Mouse (Mus musculus) bone marrow, adult 2 months (tissue): Measurements from ENCODE around the gene Stoml3. TPM values are rescaled to one million over a fixed set of nuclear protein-coding genes. Genes with fewer than 3 reads are reported as not detected.

Experiments used
- H3K27ac ChIP-seq: fragments of 200-500 bp; 2 replicates; pipeline ENCODE4 v1.5.1; 2012; ENCODE audit warnings: low read depth, mild to moderate bottlenecking, control low read depth, inconsistent platforms, low read length; ENCODE audit not compliant: control insufficient read depth, poor library complexity, insufficient read depth
- H3K4me1 ChIP-seq: fragments of 200-500 bp; 2 replicates; pipeline ENCODE4 v1.6.1; 2011; ENCODE audit warnings: low read length; ENCODE audit not compliant: control insufficient read depth, insufficient read depth
- H3K4me3 ChIP-seq: fragments of 200-500 bp; replicated peaks from 2 replicates; pipeline ENCODE3; 2011; ENCODE audit warnings: mild to moderate bottlenecking, low read depth, low read length, control low read depth; ENCODE audit not compliant: control insufficient read depth
- CTCF ChIP-seq: fragments of 200-500 bp; IDR thresholded peaks from 2 replicates; pipeline ENCODE4 v1.5.1; 2011; ENCODE audit warnings: low read length, control low read depth; ENCODE audit not compliant: control insufficient read depth, insufficient read depth
- POLR2A ChIP-seq: fragments of 200-500 bp; IDR thresholded peaks from 2 replicates; pipeline ENCODE4 v1.6.1; 2011; ENCODE audit warnings: low read depth, mild to moderate bottlenecking, control low read depth, low read length, borderline replicate concordance; ENCODE audit not compliant: control insufficient read depth
- WGBS: fragments of 180-500 bp; shearing (Covaris S2); methylation state at CpG from one replicate; pipeline ENCODE4 v1.1.7; 2018; 5-methylcytosine and 5-hydroxymethylcytosine counted together
- polyA plus RNA-seq: library from polyadenylated mRNA; stranded (reverse); fragments of >200 nt; gene quantifications from 2 replicates; pipeline ENCODE4 v1.2.4, GENCODE M21; 2011; ENCODE audit warnings: low replicate concordance; ENCODE audit not compliant: missing spikeins, insufficient read depth, insufficient read length

The Stoml3 gene
- polyA plus RNA-seq, 1 experiment = not detected

DNA sequence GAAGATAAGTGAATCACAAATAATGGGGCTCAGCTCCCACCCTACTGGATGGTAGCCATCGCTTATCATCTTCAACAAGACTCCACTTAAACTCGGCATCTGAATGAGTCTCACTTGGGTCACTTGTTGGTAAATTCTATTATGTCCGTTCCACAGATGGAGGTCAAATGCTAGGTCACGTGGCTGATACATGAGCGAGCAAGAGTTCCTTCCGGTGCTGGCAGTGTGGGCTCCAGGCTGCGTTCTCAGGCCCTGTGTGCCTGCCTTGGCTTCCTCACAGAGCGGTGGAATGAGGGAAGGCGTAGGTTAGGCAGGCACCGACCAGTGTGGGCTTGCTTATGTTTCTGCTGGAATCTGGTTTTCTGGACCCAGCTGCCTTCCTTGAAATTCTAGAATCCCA is 1.9 kb upstream of the Stoml3 start:
- 80% methylated on average over 10 of the region's 10 CpGs for WGBS
- TF ChIP-seq POLR2A (no peak), CTCF (no peak)
- Histone ChIP-seq H3K4me1 (peaks cover 1% of the 10 kb centered on the region), H3K27ac (no peak overlapping the region), H3K4me3 (no peak overlapping the region)

DNA sequence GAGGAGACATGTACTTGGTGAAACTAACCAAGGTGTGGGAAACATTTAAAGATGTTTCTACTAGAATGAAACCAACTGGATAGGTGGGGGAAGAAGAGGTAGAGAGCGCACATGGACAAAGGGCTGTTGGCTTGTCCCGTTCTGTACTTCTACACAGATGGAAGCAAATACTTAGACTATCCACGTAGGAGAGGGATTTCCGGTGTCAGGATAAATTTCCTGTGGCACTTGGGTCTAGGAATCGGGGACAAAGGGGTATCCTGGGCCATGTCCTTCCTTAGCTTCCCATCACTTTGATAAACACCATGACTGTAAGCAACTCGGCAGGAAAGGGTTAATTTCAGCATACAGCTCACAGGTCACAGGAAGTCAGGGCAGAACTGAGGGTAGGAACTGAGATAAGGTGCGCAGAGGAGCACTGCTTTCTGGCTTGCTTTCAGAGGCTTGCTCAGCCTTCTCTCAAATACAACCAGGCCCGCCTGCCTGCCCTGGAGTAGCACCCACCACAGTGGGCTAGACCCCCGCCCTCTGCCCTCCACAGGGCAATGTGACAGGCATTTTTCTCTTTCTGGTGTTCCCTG is 1.4 kb upstream of the Stoml3 start:
- WGBS = 43% methylated on average over 9 of the region's 9 CpGs
- Histone ChIP-seq H3K4me3 (no peak overlapping the region), H3K4me1 (peaks cover 1% of the 10 kb centered on the region), H3K27ac (no peak overlapping the region)
- TF ChIP-seq POLR2A (no peak), CTCF (no peak)

- TF ChIP-seq CTCF (no peak), POLR2A (no peak)
- Histone ChIP-seq H3K27ac (no peak overlapping the region), H3K4me1 (no peaks in the 10 kb centered on the region; the same call in 1 of the 2 replicates), H3K4me3 (no peak overlapping the region)
- 84% methylated on average over 6 of the region's 6 CpGs for WGBS
Observed at GRCm38 (mm10) chr3:53498351-53498905, 10.0 kb downstream of the Stoml3 start.

DNA sequence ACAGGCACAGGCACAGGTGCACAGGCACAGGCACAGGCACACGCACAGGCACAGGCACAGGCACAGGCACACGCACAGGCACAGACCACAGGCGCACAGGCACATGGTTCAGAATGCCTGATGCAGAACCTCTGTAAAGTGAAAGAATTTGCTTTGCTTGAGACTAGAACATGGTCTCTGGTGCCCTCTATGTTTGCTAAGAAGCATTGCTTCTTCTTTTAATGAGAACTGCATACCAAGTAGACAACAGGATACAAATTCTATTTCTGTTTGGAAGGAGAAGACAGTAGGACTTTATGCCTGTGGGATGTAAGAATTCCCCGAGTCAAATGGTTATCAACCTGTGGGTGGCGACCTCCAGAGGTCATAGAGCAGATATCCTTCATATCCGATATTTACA is 14.0 kb downstream of the Stoml3 start:
- no peak for TF ChIP-seq CTCF
- no peak for TF ChIP-seq POLR2A
- H3K27ac ChIP-seq = no peak overlapping the region
- WGBS = 39% methylated on average over 6 of the region's 6 CpGs
- no peak overlapping the region for H3K4me3 ChIP-seq
- H3K4me1 ChIP-seq = no peaks in the 10 kb centered on the region; the same call in 1 of the 2 replicates

- 53% methylated on average over 5 of the region's 5 CpGs for WGBS
- Histone ChIP-seq H3K27ac (no peak overlapping the region), H3K4me1 (no peaks in the 10 kb centered on the region), H3K4me3 (no peak overlapping the region)
- no peak for TF ChIP-seq CTCF
- no peak for TF ChIP-seq POLR2A
Observed at GRCm38 (mm10) chr3:53513096-53513495, 24.6 kb downstream of the Stoml3 start.

DNA sequence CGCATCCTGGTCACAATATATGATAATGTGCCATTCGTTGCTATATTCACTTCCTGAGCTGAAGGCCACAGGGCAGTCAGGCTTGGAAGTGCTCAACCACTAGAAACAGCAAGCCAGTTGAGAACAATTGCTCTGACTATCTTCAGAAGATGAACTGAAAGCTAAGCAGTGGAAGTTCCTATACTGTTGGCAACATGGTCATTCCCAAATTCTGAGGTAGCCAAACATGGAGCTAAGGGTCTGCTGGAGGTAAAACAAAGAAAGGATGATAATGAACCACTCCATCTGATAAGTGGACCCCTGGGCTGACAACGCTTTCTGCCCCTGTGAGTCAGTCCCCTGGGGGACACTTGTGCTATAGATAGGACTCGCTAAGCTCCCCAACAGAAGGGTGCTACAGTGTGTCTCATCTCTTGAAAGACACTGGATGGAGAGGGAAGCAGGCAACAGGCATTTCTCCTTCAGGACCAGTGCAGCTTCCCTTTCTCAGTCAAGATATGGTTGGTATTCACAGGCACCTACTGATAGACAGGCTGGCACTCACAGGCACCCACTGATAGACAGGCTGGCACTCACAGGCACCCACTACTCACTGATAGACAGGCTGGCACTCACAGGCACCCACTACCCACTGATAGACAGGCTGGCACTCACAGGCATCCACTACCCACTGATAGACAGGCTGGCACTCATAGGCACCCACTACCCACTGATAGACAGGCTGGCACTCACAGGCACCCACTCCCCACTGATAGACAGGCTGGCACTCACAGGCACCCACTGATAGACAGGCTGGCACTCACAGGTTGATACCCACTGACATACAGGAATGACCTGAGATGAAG is 26.0 kb downstream of the Stoml3 start:
- TF ChIP-seq POLR2A = no peak
- TF ChIP-seq CTCF = no peak
- Histone ChIP-seq H3K4me3 (no peak overlapping the region), H3K4me1 (no peaks in the 10 kb centered on the region), H3K27ac (no peak overlapping the region)
- 52% methylated on average over 4 of the region's 4 CpGs for WGBS

DNA sequence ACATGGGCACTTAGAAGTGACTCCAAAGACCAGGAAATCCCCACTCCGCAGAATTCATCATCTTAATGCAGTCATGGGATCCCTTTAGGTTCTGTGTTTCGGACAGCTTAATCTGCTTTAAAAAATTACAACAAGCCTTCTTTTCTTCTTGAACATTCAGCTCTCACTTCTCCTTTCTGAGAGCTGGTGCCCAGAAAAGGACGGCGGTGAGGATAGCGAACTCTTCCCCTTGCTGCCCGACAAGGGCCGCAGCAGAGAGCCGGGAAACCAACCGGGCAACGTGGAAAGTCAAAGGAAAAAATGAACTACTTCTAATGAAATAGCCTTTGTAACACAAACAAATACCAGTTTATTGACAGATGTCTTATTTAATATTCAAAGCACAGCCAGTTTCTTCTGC is 34.3 kb downstream of the Stoml3 start:
- 36% methylated on average over 10 of the region's 10 CpGs for WGBS
- TF ChIP-seq POLR2A (no peak), CTCF (no peak)

DNA sequence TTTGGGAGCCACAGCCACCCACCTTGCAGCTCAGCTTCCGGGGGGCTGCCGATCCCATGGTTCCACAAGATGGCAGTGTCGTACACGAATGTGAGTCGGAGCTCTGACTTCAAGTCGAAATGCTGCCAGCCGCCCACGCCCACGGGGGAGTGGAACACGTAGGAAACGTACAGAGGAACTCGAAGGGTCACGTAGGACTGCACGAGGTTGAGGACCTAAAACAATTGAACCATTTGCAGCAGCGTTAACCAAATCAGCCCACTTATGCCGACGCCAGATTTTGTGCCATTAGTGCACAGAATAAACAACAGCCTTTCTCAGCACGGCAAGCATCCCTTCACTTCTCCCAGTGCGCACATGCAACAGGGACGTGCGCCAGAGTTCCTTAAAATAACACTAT is 37.3 kb downstream of the Stoml3 start:
- WGBS = 7% methylated on average over 21 of the region's 21 CpGs
- no peak overlapping the region for H3K27ac ChIP-seq
- no peaks in the 10 kb centered on the region for H3K4me1 ChIP-seq
- H3K4me3 ChIP-seq = no peak overlapping the region
- peak; percentile 62 for TF ChIP-seq CTCF
- no peak for TF ChIP-seq POLR2A

More for the DNA sequence above, 34.3 kb downstream of the Stoml3 start:
- Histone ChIP-seq H3K4me1 (no peaks in the 10 kb centered on the region), H3K27ac (no peak overlapping the region), H3K4me3 (no peak overlapping the region)
